In the genomic region with DNA sequence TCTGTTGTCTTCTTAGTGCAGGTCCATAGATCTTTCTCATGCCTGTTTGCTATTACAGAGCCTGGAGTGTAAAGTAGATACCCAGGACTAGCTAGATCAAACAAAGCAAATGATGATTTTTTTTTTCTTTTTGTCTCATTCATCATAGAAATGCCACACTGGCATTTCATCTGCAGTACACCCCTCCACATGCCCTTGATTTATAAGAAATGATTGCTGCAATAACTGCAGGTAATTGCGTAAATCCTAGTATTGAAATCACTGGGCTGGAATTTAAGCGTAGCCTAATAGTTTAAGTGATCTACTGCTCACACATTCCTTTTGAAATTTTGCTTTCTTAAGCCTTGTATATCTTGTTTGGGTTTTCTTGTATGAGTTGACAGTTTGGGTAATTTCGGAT, we compare ENCODE assay signal across 13 mouse cellular contexts.
"Had no signal": no experiment of that assay in that cellular context is flagged by ENCODE, and none has a peak within 500 bp of the region (broad histone marks: within the 10 kb centered on the region; RNA-seq: fewer than 3 reads in every experiment).

No protein-coding gene starts in this region.

- H3K36me3 ChIP-seq: midbrain, embryonic 13.5 days; midbrain, embryonic 15.5 days; neural tube, embryonic 12.5 days; stomach, embryonic 15.5 days had no signal

- H3K4me2 ChIP-seq: lung, embryonic 14.5 days; midbrain, embryonic 13.5 days; midbrain, embryonic 15.5 days; neural tube, embryonic 12.5 days; stomach, embryonic 15.5 days had no signal

- ATAC-seq: midbrain, embryonic 15.5 days had no signal

- H3K4me3 ChIP-seq: midbrain, embryonic 13.5 days; midbrain, embryonic 15.5 days; neural tube, embryonic 12.5 days; stomach, embryonic 15.5 days had no signal

- H3K4me1 ChIP-seq: midbrain, embryonic 13.5 days; midbrain, embryonic 15.5 days; neural tube, embryonic 12.5 days; stomach, embryonic 15.5 days had no signal

- H3K27ac ChIP-seq: liver, embryonic 14.5 days; midbrain, embryonic 13.5 days; midbrain, embryonic 15.5 days; neural tube, embryonic 12.5 days; stomach, embryonic 15.5 days; stomach, postnatal 0 days had no signal

- H3K9me3 ChIP-seq: midbrain, embryonic 13.5 days; midbrain, embryonic 15.5 days; neural tube, embryonic 12.5 days; stomach, embryonic 15.5 days had no signal

- H3K9ac ChIP-seq: liver, embryonic 14.5 days; lung, embryonic 14.5 days; midbrain, embryonic 13.5 days; midbrain, embryonic 15.5 days; neural tube, embryonic 12.5 days; stomach, embryonic 15.5 days had no signal

- DNase-seq: lung, adult 18-20 months; lung, embryonic 14.5 days; lung, postnatal 10 days; lung, postnatal 4 days; right cerebral cortex, postnatal 14 days; thymus, adult 2 months; thymus, postnatal 25 days had no signal

- H3K27me3 ChIP-seq: midbrain, embryonic 13.5 days; midbrain, embryonic 15.5 days; neural tube, embryonic 12.5 days; stomach, embryonic 15.5 days had no signal
